Mouse (Mus musculus) kidney, adult 2 months (tissue): Measurements from ENCODE around the gene Tnfsf8.

ENCODE experiments used
- CTCF ChIP-seq: fragments of 200-500 bp; conservative IDR thresholded peaks from 2 replicates; pipeline ENCODE4 v1.5.1; 2011; ENCODE audit warnings: low read depth, mild to moderate bottlenecking, control low read depth, low read length, moderate library complexity, mixed read lengths; ENCODE audit not compliant: insufficient read depth, insufficient read length
- POLR2A ChIP-seq: fragments of 200-500 bp; IDR thresholded peaks from one replicate; pipeline ENCODE4 v1.6.1; 2011; ENCODE audit warnings: low read depth, low read length, control low read depth

GRCm38 (mm10) chr4:63853782-63854386 lies 7.3 kb downstream of the Tnfsf8 start:
- no peak for TF ChIP-seq CTCF
- TF ChIP-seq POLR2A = no peak
